Mouse (Mus musculus) hindbrain, embryonic 10.5 days (tissue): ENCODE measurements around the gene Hoxd3. TPM values are rescaled to one million over a fixed set of nuclear protein-coding genes. Genes with fewer than 3 reads are reported as not detected.

ENCODE experiments used
- DNase-seq: peaks from one replicate; pipeline ENCODE4 v3.0.0-alpha.2; 2017; ENCODE audit warnings: low spot score
- H3K27ac ChIP-seq: fragments of 300-500 bp; sonication (generic); 2 replicates; pipeline ENCODE4 v1.5.1; 2016; ENCODE audit warnings: mild to moderate bottlenecking, moderate library complexity
- H3K27me3 ChIP-seq: fragments of 300-500 bp; sonication (generic); 2 replicates; pipeline ENCODE4 v1.6.1; 2016; ENCODE audit warnings: mild to moderate bottlenecking; ENCODE audit not compliant: poor library complexity, insufficient read depth, severe bottlenecking
- H3K36me3 ChIP-seq: fragments of 300-500 bp; sonication (generic); 2 replicates; pipeline ENCODE4 v1.6.1; 2016; ENCODE audit warnings: mild to moderate bottlenecking, moderate library complexity
- H3K4me1 ChIP-seq: fragments of 300-500 bp; sonication (generic); replicated peaks from 2 replicates; pipeline ENCODE4 v1.6.1; 2016; ENCODE audit warnings: mild to moderate bottlenecking
- H3K4me3 ChIP-seq: fragments of 300-500 bp; sonication (generic); 2 replicates; pipeline ENCODE4 v1.5.1; 2016; ENCODE audit warnings: mild to moderate bottlenecking, moderate library complexity
- H3K9me3 ChIP-seq: fragments of 300-500 bp; sonication (generic); 2 replicates; pipeline ENCODE4 v1.6.1; 2016; ENCODE audit warnings: mild to moderate bottlenecking, moderate library complexity
- WGBS: fragments of 180-500 bp; shearing (Covaris S2); methylation state at CpG from one replicate; pipeline ENCODE4 v1.1.7; 2016; 5-methylcytosine and 5-hydroxymethylcytosine counted together
- polyA plus RNA-seq: library from polyadenylated mRNA; unstranded; fragments of >200 nt; fragmentation: Nextera tagmentation; extraction: Ambion mirVana; gene quantifications from 2 replicates; pipeline ENCODE4 v1.2.1, GENCODE M21; 2016

The Hoxd3 gene
- polyA plus RNA-seq, result 15.5 and 55.9 TPM in 2 replicates

DNA sequence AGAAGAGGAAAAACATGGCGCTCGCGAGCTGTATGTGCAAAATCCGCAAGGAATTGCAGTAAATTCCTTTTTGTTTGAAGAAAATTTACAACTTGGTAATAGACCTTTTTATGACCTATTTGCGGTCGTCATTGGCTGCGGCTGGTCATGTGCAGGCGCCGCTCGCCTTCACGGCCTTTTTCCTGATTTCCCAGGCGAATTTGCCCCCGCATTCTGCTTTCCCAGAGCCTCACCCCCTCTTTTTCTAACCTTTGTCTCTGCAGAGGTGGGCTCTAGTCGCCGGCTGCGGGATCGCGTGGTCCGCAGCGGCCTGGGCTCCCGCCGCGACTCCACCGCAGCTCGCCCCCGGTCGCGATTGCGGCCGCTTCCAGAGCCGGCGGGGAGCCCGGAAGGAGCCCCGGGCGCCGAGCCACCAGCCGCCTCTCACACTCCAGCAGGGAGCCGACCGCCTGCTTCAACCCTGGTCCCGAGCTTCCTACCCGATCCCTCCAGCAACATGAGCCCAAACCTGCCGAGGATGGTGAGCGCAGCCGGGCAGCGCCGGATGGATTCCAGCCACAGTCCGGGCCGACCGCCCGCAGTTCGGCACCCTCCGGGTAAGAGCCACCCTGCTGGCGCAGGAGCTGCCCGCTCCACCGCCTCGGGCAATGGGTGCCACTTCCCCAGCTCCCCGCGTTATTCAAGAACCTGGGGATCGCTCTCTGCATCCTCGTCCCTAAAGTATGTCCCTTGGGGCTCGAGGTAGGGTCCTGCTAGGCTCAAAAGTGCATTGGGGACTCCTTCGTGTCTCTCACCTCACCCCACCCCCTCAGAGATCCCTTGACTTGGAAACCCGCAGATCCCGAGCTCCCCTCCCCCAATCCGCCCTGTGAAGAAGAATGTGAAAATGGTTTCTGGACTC lies at the start of gene Hoxd3, which contains the start of gene Hoxd4:
Gene Hoxd3 (plus strand): TSS at position 207 of the 901 bp plus-strand sequence.
Gene Hoxd4 (plus strand): TSS at position 209 of the 901 bp plus-strand sequence.
- peak; percentile 58 for DNase-seq
- Histone ChIP-seq H3K4me3 (peak within 1 kb of the TSS; percentile 35), H3K4me1 (peaks cover 8% of the 10 kb centered on the region), H3K27ac (no peak within 1 kb of the TSS), H3K9me3 (no peaks in the 10 kb centered on the region), H3K36me3 (no peaks in the 10 kb centered on the region), H3K27me3 (peaks cover 100% of the 10 kb centered on the region)
- under 1% methylated on average over 65 of the region's 65 CpGs for WGBS

DNA sequence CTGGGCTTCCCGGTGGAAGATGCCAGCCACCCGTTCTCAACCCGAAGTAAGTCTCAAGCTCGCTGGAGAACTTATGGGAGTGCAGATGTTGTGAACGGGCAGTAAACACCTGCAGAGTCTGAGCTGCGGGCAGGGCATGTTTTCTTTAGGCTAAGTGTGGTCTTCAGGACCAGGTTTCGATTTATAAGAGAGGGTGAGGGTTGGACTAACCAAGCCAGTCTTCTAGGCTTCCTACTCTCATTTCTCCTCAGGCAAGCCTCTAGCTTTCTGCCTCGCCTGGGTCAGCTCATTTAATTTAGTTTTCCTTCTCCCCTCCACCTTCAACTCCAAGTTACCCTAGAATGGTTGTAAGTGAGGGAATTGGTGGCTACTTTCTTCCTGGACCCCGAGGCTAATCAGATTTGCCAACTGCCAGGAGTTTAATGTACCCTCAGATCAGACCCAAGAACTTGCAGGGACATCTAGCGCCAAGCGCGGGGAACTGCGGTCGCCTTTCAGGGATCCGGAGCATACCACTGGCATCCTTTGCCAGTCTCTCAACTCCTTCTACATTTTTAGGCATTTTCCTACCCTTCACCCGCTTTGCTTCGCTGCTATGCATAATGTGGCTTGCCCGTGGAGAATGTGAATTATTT lies 48.3 kb upstream of the Hoxd3 start:
- Histone ChIP-seq H3K36me3 (no peaks in the 10 kb centered on the region), H3K27ac (no peak overlapping the region), H3K4me1 (peaks cover 19% of the 10 kb centered on the region), H3K4me3 (no peak overlapping the region), H3K9me3 (no peaks in the 10 kb centered on the region), H3K27me3 (peaks cover 100% of the 10 kb centered on the region)
- 6% methylated on average over 18 of the region's 18 CpGs for WGBS
- DNase-seq, result peak; percentile 70

DNA sequence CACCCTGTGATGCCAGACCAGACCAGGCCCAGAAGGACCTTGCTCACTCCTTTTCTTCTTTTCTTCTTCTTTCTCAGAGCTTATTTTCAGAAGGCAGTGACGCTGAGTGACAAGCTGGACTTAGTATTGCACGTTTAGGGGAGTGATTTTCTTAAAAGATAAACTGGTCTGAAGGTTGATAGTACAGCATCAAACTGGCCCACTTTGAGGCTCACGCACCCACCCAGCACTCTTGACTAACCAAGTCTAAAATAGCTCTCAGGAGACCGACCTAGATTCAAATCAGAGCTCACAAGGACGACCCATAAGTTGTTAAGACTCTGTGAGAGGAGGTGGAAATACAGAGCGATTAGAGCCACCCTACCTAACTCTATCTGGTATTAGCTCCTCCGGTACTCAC lies 45.3 kb upstream of the Hoxd3 start:
- Histone ChIP-seq H3K4me1 (peaks cover 15% of the 10 kb centered on the region), H3K27ac (no peak overlapping the region), H3K27me3 (peaks cover 100% of the 10 kb centered on the region), H3K9me3 (no peaks in the 10 kb centered on the region), H3K4me3 (no peak overlapping the region), H3K36me3 (no peaks in the 10 kb centered on the region)
- 3% methylated on average over 7 of the region's 7 CpGs for WGBS
- DNase-seq, result no peak

DNA sequence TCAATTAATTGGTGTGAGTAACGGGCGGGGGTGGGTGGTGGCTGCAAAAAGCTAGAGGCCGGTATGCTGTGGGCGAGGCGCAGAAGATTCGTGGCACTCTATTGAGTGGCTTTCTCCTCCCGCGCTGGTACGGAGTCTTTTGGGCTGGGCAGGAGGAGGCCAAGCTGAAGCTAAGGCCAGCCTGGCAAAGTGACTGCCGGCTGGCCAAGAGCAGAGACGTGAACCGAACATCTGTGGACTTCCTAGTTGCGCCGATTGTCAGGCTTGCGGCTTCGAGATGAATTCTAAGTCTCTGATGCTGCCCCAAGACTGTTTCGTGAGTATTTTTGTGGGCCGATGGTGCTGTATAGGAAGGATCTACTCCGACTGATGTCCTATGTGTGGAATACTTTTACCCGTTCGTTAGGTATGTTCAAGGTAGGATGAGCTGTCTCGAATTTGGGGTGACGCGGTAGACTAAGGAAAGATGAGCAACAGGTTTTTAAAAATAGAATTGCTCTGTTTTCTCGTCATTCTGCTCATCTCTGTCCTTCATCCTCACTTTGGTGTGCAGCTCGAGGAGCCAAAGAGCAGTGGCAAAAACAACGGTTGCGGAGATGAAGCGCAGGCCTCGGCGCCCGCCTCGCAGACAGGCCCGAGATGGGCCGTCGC lies 44.4 kb upstream of the Hoxd3 start:
- WGBS, result 2% methylated on average over 36 of the region's 36 CpGs
- Histone ChIP-seq H3K9me3 (no peaks in the 10 kb centered on the region), H3K4me1 (peaks cover 12% of the 10 kb centered on the region), H3K27ac (no peak overlapping the region), H3K27me3 (peaks cover 100% of the 10 kb centered on the region), H3K4me3 (no peak overlapping the region), H3K36me3 (no peaks in the 10 kb centered on the region)
- peak; percentile 57 for DNase-seq

DNA sequence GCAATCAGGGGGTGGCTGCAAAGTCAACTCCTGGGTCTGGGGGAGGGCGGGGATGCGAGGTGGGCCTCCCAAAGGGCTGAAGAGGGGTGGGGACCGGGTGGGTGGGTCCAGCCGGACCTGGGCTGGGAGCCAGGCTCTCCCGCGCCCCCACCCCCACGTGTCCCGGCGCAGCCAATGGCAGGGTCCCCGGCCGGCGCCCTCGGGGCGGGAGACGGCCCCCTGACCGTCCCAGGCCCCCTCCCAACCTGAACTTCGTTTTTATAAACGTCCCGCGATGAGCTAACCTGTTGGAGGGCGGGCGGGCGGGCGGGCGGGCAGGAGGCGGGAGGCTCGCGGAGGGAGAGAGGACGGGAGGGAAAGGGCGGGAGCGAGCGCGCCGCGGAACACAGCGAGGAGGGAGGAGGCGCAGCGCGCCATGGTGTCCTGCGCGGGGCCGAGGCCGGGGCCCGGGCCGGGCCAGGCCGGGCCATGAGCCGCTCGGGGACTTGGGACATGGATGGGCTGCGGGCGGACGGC lies 43.8 kb upstream of the Hoxd3 start, which contains the start of gene Hoxd13:
Gene Hoxd13 (plus strand): TSS at position 469 of the 516 bp plus-strand sequence.
- under 1% methylated on average over 46 of the region's 51 CpGs for WGBS
- no peak within 1 kb of the TSS for H3K27ac ChIP-seq
- no peaks in the 10 kb centered on the region for H3K36me3 ChIP-seq
- peaks cover 17% of the 10 kb centered on the region for H3K4me1 ChIP-seq
- H3K27me3 ChIP-seq, result peaks cover 100% of the 10 kb centered on the region
- DNase-seq, result no peak
- H3K4me3 ChIP-seq, result peak within 1 kb of the TSS; percentile 49
- H3K9me3 ChIP-seq, result no peaks in the 10 kb centered on the region

DNA sequence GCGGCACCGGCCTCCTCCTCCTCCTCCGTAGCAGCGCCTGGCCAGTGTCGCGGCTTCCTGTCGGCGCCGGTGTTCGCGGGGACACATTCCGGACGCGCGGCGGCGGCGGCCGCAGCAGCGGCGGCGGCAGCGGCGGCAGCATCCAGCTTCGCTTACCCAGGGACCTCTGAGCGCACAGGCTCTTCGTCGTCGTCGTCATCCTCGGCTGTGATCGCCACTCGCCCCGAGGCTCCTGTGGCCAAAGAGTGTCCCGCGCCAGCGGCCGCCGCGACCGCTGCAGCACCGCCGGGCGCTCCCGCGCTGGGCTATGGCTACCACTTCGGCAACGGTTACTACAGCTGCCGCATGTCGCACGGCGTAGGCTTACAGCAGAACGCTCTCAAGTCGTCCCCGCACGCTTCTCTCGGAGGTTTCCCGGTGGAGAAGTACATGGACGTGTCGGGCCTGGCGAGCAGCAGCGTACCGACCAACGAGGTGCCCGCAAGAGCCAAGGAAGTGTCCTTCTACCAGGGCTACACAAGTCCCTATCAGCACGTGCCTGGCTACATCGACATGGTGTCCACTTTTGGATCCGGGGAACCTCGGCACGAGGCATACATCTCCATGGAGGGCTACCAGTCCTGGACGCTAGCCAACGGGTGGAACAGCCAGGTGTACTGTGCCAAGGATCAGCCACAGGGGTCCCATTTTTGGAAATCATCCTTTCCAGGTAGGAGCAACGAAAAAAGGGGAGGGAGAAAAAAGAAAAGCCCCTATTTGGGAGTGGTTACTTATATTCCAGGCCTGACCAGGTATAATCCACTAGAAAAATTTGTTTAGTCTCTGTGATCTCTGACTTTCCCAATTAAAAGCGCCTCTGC lies 43.1 kb upstream of the Hoxd3 start:
- no peak overlapping the region for H3K27ac ChIP-seq
- H3K4me1 ChIP-seq, result peaks cover 19% of the 10 kb centered on the region
- peak; percentile 75 for DNase-seq
- H3K36me3 ChIP-seq, result no peaks in the 10 kb centered on the region
- H3K9me3 ChIP-seq, result no peaks in the 10 kb centered on the region
- peak overlapping the region; percentile 49 for H3K4me3 ChIP-seq
- under 1% methylated on average over 74 of the region's 74 CpGs for WGBS
- H3K27me3 ChIP-seq, result peaks cover 100% of the 10 kb centered on the region

DNA sequence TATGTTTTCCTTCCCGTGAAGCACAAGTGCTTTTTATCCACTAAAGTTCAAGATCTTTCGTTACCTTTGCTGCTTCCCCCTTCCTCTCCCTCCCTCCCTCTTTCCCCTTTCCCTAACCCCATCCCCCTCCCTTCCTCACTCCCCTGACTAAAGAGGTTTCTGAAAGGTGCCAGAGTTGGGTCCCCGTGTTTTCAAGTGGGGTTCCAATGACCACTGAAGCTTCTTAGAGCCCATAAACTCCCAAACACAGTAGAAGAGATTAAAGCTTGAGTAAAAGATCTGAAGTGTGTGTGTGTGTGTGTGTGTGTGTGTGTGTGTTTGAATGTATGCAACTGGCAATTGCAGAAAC lies 42.5 kb upstream of the Hoxd3 start:
- H3K9me3 ChIP-seq, result no peaks in the 10 kb centered on the region
- no peak overlapping the region for H3K27ac ChIP-seq
- no peaks in the 10 kb centered on the region for H3K36me3 ChIP-seq
- 2% methylated on average over 3 of the region's 3 CpGs for WGBS
- H3K4me3 ChIP-seq, result no peak overlapping the region
- H3K4me1 ChIP-seq, result peaks cover 19% of the 10 kb centered on the region
- DNase-seq, result peak; percentile 20
- peaks cover 100% of the 10 kb centered on the region for H3K27me3 ChIP-seq

DNA sequence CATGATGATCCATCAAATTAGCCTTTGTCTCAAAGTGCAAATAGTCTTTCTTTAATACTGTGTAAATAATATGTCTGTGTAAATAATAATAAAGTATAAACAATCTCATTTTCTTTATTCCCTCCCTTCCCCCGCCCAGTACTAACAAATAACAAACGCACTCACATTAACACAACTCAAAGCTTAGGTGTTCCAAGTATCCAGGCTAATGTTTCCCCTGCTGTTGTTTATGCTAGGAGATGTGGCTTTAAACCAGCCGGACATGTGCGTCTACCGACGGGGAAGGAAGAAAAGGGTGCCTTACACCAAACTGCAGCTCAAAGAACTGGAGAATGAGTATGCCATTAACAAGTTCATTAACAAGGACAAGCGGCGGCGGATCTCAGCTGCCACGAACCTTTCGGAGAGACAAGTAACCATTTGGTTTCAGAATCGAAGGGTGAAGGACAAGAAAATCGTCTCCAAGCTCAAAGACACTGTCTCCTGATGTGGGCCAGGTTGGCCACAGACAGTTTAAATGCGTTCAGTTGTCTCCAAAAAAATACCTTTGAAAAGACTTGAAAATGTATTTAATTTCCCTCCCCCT lies 42.0 kb upstream of the Hoxd3 start:
- Histone ChIP-seq H3K4me3 (no peak overlapping the region), H3K27ac (no peak overlapping the region), H3K4me1 (peaks cover 19% of the 10 kb centered on the region), H3K9me3 (no peaks in the 10 kb centered on the region), H3K36me3 (no peaks in the 10 kb centered on the region), H3K27me3 (peaks cover 100% of the 10 kb centered on the region)
- WGBS, result 2% methylated on average over 14 of the region's 14 CpGs
- DNase-seq, result peak; percentile 53

DNA sequence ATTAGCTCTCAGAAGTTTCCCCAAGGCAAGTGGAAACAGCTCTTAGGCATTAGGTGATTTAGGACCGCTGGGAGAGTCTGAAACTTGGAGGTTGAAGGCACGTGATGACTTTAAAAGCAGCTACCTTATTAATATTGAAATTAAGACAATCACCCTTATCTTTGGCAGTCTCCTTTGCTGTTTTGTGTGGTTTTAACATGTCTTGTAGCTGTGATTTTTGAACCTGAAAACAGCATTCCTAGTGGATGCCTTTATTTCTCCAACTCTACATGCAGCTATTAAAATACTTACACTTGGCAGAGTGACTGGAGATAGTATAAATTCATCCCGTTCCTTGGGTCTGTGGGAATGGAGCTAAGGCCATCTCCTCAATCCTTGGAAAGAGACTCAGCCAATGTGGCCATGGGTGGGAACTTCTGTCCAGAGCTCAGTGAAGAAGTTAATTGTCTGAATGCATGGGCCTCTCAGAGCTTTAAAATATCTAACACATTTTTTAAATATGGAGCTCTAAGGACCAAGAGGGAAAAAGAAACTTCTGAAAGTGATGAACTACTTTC lies 41.0 kb upstream of the Hoxd3 start:
- WGBS, result 1% methylated on average over 3 of the region's 3 CpGs
- no peak overlapping the region for H3K27ac ChIP-seq

DNA sequence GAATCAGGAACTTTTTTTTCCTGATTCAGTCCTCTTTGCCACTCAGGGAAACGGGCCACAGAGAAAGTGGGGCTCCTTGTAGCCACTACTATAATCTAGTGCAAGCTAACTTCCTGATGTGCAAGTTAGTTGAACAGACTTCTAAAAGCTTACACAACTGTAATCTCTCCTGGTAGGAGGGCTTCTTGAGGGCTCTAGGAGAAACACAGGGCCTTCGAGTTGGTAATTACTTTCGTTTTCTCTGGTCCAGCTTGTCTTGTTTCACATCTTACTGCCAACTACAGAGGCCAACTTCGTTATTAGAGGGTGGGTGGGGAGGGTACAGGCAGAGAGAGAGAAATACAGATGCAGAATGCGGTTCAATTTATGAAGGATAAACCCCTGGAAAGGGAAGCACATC lies 39.9 kb upstream of the Hoxd3 start:
- DNase-seq, result peak; percentile 27
- Histone ChIP-seq H3K4me3 (no peak overlapping the region), H3K4me1 (peaks cover 21% of the 10 kb centered on the region), H3K27me3 (peaks cover 100% of the 10 kb centered on the region), H3K27ac (no peak overlapping the region), H3K36me3 (no peaks in the 10 kb centered on the region), H3K9me3 (no peaks in the 10 kb centered on the region)
- WGBS, result 2% methylated on average over 5 of the region's 5 CpGs

More for the DNA sequence above, 41.0 kb upstream of the Hoxd3 start:
- H3K9me3 ChIP-seq, result no peaks in the 10 kb centered on the region
- H3K27me3 ChIP-seq, result peaks cover 100% of the 10 kb centered on the region
- no peaks in the 10 kb centered on the region for H3K36me3 ChIP-seq
- DNase-seq, result peak; percentile 8
- peaks cover 21% of the 10 kb centered on the region for H3K4me1 ChIP-seq
- H3K4me3 ChIP-seq, result no peak overlapping the region

DNA sequence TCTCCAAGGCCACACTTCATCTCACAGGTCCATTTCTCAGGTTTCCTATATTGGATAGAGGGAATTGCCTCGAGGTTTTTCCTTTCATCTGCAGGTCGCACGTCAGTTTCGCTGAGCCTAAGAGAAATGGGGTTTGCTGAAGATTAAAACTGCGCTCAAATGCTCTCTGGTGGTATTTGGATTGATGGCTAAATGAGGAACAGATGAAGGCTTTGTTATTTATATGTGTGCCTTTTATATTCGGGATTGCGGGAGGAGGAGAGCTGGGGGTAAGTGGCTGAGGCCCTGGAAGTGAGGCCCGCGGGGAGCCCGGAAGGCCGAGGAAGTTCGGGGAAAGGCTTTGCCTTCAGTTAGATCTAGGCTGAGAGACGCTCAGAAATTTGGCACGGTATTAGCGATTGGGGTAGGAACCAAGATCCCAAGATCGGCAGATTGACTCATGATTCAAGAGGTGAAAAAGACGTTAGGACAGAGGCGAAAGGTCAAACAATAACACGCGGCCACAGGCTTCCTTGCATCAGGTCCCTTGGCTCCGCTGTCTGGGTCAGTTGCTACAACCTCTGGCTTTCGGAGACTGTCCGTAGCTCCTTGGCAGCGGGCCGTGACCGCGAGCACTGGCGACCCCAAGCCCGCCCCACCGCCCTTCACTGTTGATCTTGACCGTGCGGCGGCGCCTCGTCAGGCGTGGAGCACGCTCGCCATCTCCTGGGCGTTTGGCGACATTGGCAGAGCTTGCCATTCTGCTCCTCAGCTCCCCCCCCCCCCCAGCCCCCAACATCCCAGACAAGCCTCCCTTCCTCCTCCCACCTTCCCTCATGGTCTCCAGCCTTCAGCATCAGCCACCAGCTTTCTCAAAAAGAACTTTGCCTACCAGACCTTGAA lies 39.0 kb upstream of the Hoxd3 start:
- H3K36me3 ChIP-seq, result no peaks in the 10 kb centered on the region
- H3K27me3 ChIP-seq, result peaks cover 100% of the 10 kb centered on the region
- DNase-seq, result peak; percentile 83
- H3K4me3 ChIP-seq, result peak overlapping the region; percentile 34
- no peak overlapping the region for H3K27ac ChIP-seq
- 1% methylated on average over 40 of the region's 40 CpGs for WGBS
- H3K4me1 ChIP-seq, result peaks cover 20% of the 10 kb centered on the region
- H3K9me3 ChIP-seq, result no peaks in the 10 kb centered on the region
